Mouse (Mus musculus) hindbrain, embryonic 11.5 days (tissue): ENCODE results near the gene Pdk4. TPM values are rescaled to one million over a fixed set of nuclear protein-coding genes. Genes with fewer than 3 reads are reported as not detected.

Source experiments
- ATAC-seq: fragments of 200-750 bp; cut with Nextera tagmentation; 2 replicates; pipeline ENCODE4 v1.8.0; 2017; ENCODE audit warnings: mild to moderate bottlenecking, moderate TSS enrichment, moderate library complexity; ENCODE audit not compliant: low FRiP score
- DNase-seq: peaks from one replicate; pipeline ENCODE4 v3.0.0-alpha.2; 2015; ENCODE audit warnings: low spot score
- H3K27ac ChIP-seq: fragments of 300-500 bp; sonication (generic); 2 replicates; pipeline ENCODE4 v1.5.1; 2014; ENCODE audit warnings: mild to moderate bottlenecking, low read depth, low read length
- H3K27me3 ChIP-seq: fragments of 300-500 bp; sonication (generic); 2 replicates; pipeline ENCODE4 v1.6.1; 2014; ENCODE audit warnings: mild to moderate bottlenecking, low read length, moderate library complexity, mixed read lengths; ENCODE audit not compliant: control insufficient read depth, insufficient read depth
- H3K36me3 ChIP-seq: fragments of 300-500 bp; sonication (generic); 2 replicates; pipeline ENCODE4 v1.6.1; 2014; ENCODE audit warnings: mild to moderate bottlenecking, low read length, moderate library complexity, mixed read lengths; ENCODE audit not compliant: control insufficient read depth, insufficient read depth
- H3K4me1 ChIP-seq: fragments of 300-500 bp; sonication (generic); replicated peaks from 2 replicates; pipeline ENCODE4 v1.6.1; 2014; ENCODE audit warnings: low read length, mixed read lengths; ENCODE audit not compliant: control insufficient read depth, insufficient read depth
- H3K4me2 ChIP-seq: fragments of 300-500 bp; sonication (generic); replicated peaks from 2 replicates; pipeline ENCODE4 v1.6.1; 2014; ENCODE audit warnings: mild to moderate bottlenecking, low read depth, low read length
- H3K4me3 ChIP-seq: fragments of 300-500 bp; sonication (generic); 2 replicates; pipeline ENCODE4 v1.5.1; 2014; ENCODE audit warnings: low read depth, low read length
- H3K9ac ChIP-seq: fragments of 300-500 bp; sonication (generic); 2 replicates; pipeline ENCODE4 v1.6.1; 2014; ENCODE audit warnings: low read depth, low read length
- H3K9me3 ChIP-seq: fragments of 300-500 bp; sonication (generic); 2 replicates; pipeline ENCODE4 v1.6.1; 2016; ENCODE audit warnings: low read length; ENCODE audit not compliant: control insufficient read depth
- WGBS: fragments of 180-500 bp; shearing (Covaris S2); extraction: QIAGEN DNeasy Blood & Tissue Kit; methylation state at CpG from one replicate; pipeline ENCODE4 v1.1.7; 2014; 5-methylcytosine and 5-hydroxymethylcytosine counted together
- polyA plus RNA-seq: library from polyadenylated mRNA; unstranded; fragments of >200 nt; fragmentation: Nextera tagmentation; extraction: Ambion mirVana; gene quantifications from 2 replicates; pipeline ENCODE4 v1.2.1, GENCODE M21; 2014

The Pdk4 gene
- polyA plus RNA-seq, 1 experiment from 2014 or later: 0.82 TPM

DNA sequence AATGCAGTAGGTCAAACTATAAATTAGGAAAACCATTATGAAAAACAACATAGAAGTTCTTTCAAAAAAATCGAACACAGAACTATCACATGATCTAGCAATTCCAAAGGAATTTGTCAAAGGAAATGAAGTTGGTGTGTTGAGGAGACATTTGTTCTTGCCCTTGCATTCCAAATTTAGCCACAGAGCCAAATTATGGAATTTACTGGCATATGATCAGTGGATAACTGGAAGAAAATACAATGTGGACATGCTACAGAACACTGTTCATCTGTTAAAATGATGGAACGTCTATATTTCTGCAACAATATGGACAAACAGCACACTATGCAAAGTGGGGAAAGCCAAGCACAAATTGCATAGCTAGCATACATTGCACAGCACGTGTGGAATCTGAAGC lies 40.3 kb downstream of the Pdk4 start:
- WGBS: 85% methylated on average over 3 of the region's 3 CpGs
- Histone ChIP-seq H3K9me3 (no peaks in the 10 kb centered on the region), H3K4me3 (no peak overlapping the region), H3K27me3 (no peaks in the 10 kb centered on the region), H3K36me3 (no peaks in the 10 kb centered on the region), H3K9ac (no peak overlapping the region), H3K4me1 (no peaks in the 10 kb centered on the region), H3K27ac (no peak overlapping the region), H3K4me2 (no peak overlapping the region)
- no peak for DNase-seq
- ATAC-seq: no peak

- H3K27ac ChIP-seq: no peak overlapping the region
- DNase-seq (no peak), ATAC-seq (no peak)
- no peaks in the 10 kb centered on the region for H3K4me1 ChIP-seq
- H3K4me3 ChIP-seq: no peak overlapping the region
- H3K4me2 ChIP-seq: no peak overlapping the region
- no peaks in the 10 kb centered on the region for H3K36me3 ChIP-seq
- H3K9ac ChIP-seq: no peak overlapping the region
- H3K27me3 ChIP-seq: no peaks in the 10 kb centered on the region
- H3K9me3 ChIP-seq: no peaks in the 10 kb centered on the region
- WGBS: 92% methylated on average over 5 of the region's 5 CpGs
Observed at GRCm38 (mm10) chr6:5449878-5450277, 46.2 kb downstream of the Pdk4 start.

GRCm38 (mm10) chr6:5448396-5448795 lies 47.7 kb downstream of the Pdk4 start:
- whole genome bisulfite sequencing: 47% methylated on average over 4 of the region's 4 CpGs
- DNase-seq (peak; percentile 6), ATAC-seq (no peak)
- Histone ChIP-seq H3K9ac (no peak overlapping the region), H3K9me3 (no peaks in the 10 kb centered on the region), H3K4me1 (no peaks in the 10 kb centered on the region), H3K4me2 (no peak overlapping the region), H3K27me3 (no peaks in the 10 kb centered on the region), H3K4me3 (no peak overlapping the region), H3K27ac (no peak overlapping the region; the same call in 1 of the 2 replicates), H3K36me3 (no peaks in the 10 kb centered on the region)

DNA sequence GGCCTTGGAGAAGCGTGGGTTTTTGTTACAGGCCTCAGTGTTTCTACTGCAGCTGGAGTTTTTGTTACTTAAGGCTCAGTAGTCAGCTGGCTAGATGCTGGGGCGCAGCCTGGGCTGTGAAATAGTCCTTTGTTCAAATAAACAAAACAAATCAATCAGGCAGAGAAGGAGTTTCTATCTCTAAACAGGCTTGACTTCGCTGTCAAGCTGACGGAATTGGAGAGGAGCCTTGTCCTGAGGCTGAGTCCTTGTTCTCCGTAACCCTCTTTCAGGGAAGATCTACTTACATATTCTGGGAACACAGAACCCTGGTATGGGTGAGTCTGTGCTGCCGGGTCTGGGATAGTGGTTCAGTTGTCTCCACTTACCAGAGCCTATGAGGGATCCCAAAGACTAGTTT lies 48.6 kb downstream of the Pdk4 start:
- 23% methylated on average over 6 of the region's 6 CpGs for WGBS
- no peak overlapping the region for H3K9ac ChIP-seq
- no peak overlapping the region for H3K27ac ChIP-seq
- H3K4me1 ChIP-seq: no peaks in the 10 kb centered on the region
- H3K27me3 ChIP-seq: no peaks in the 10 kb centered on the region
- no peak overlapping the region for H3K4me2 ChIP-seq
- no peaks in the 10 kb centered on the region for H3K36me3 ChIP-seq
- H3K4me3 ChIP-seq: no peak overlapping the region
- DNase-seq (peak; percentile 31), ATAC-seq (peak; percentile 72)
- no peaks in the 10 kb centered on the region for H3K9me3 ChIP-seq

DNA sequence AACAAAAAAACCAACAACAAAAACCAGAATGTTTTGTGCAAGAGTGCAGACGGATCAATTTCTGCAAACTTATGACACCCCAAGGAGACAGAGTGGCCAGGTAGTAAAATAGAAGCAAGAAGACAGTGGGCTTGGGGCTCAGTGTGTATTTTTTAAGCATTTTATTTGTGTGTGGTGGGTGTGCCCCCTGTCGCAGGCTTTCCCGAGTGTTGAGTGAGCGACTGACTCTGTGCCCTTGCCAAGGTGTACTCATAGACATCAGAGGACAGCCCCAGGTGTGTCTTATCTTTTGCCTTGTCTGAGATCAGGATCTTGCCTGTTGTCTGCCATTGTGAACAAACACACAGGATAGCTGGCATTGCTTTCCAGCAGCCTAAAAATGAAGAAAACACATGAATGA lies 49.1 kb downstream of the Pdk4 start:
- H3K4me3 ChIP-seq: no peak overlapping the region
- no peaks in the 10 kb centered on the region for H3K27me3 ChIP-seq
- H3K27ac ChIP-seq: 0 out of 2 replicates have a peak overlapping the region, but pooled peaks have one; percentile 5
- DNase-seq (peak; percentile 12), ATAC-seq (0 out of 2 replicates have a peak, but pooled peaks have one; percentile 25)
- WGBS: 77% methylated on average over 4 of the region's 4 CpGs
- no peaks in the 10 kb centered on the region for H3K36me3 ChIP-seq
- no peaks in the 10 kb centered on the region for H3K4me1 ChIP-seq
- no peak overlapping the region for H3K4me2 ChIP-seq
- no peaks in the 10 kb centered on the region for H3K9me3 ChIP-seq
- no peak overlapping the region for H3K9ac ChIP-seq

DNA sequence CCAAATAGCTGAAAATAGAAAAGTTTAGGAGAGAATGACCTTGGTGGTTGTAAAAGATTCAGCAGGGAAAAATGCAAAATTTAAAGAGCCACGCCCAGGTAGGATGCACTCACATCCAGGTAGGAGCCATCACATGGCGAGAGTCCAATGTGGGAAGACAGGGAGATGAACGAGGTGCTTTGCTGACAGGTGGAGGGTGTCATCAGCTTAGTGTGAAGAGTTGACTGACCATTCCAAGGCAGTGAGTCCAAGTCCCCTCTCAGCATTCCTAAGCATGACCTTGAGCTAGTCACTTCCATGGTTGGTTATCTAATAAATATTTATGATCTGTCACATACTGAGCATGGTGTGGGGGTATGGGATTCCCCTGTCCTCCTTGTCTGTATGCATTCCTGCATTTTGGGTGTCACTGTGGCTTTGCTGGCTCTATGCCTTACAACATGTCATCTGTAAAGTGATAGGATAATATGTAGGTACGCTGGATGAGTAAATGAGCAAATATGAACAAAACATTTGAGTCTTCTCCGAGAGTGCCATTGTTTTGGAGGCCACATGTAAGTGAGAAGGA lies 51.7 kb downstream of the Pdk4 start:
- Histone ChIP-seq H3K4me1 (no peaks in the 10 kb centered on the region), H3K27ac (no peak overlapping the region), H3K4me3 (no peak overlapping the region), H3K36me3 (no peaks in the 10 kb centered on the region), H3K9me3 (no peaks in the 10 kb centered on the region), H3K9ac (no peak overlapping the region), H3K4me2 (no peak overlapping the region), H3K27me3 (no peaks in the 10 kb centered on the region)
- DNase-seq: no peak
- WGBS: 92% methylated on average over 5 of the region's 5 CpGs
- ATAC-seq: no peak

GRCm38 (mm10) chr6:5443104-5443863 lies 52.8 kb downstream of the Pdk4 start:
- no peak overlapping the region for H3K4me3 ChIP-seq
- no peaks in the 10 kb centered on the region for H3K4me1 ChIP-seq
- no peak overlapping the region for H3K9ac ChIP-seq
- H3K9me3 ChIP-seq: no peaks in the 10 kb centered on the region
- no peaks in the 10 kb centered on the region for H3K36me3 ChIP-seq
- DNase-seq: peak; percentile 10
- no peaks in the 10 kb centered on the region for H3K27me3 ChIP-seq
- WGBS: 35% methylated on average over 13 of the region's 13 CpGs
- no peak overlapping the region for H3K27ac ChIP-seq
- no peak overlapping the region for H3K4me2 ChIP-seq
- ATAC-seq: no peak

GRCm38 (mm10) chr6:5442316-5443085 lies 53.6 kb downstream of the Pdk4 start:
- Histone ChIP-seq H3K4me3 (no peak overlapping the region), H3K36me3 (no peaks in the 10 kb centered on the region), H3K9me3 (no peaks in the 10 kb centered on the region), H3K9ac (no peak overlapping the region), H3K27me3 (no peaks in the 10 kb centered on the region), H3K4me1 (no peaks in the 10 kb centered on the region), H3K27ac (no peak overlapping the region), H3K4me2 (no peak overlapping the region)
- DNase-seq (peak; percentile 7), ATAC-seq (peak; percentile 30; the same call in 1 of the 2 replicates)
- WGBS: 12% methylated on average over 14 of the region's 14 CpGs
